Mouse (Mus musculus) frontal cortex, postnatal 36 days (tissue): ENCODE results near the gene Ggt5.

Source experiments
- DNase-seq, 2 experiments: peaks; one replicate each; pipeline ENCODE4 v3.0.0; 2022; ENCODE audit warnings: low spot score in 2 of 2

The Ggt5 gene

GRCm38 (mm10) chr10:75625920-75626319 is 36.8 kb downstream of the Ggt5 start:
- no peak for DNase-seq

GRCm38 (mm10) chr10:75626991-75627390 is 37.9 kb downstream of the Ggt5 start:
- DNase-seq, result no peak

- no peak for DNase-seq
These were observed 38.4 kb downstream of the Ggt5 start for GRCm38 (mm10) chr10:75627490-75627889.

- DNase-seq, result no peak
These were observed 43.5 kb downstream of the Ggt5 start for GRCm38 (mm10) chr10:75632633-75633032.

- no peak for DNase-seq
These were observed 43.9 kb downstream of the Ggt5 start for GRCm38 (mm10) chr10:75633048-75633447.

- DNase-seq, result no peak
These were observed 44.5 kb downstream of the Ggt5 start for GRCm38 (mm10) chr10:75633576-75634139.

- no peak for DNase-seq
These were observed 45.5 kb downstream of the Ggt5 start for GRCm38 (mm10) chr10:75634610-75635009.

GRCm38 (mm10) chr10:75635019-75635692 is 46.0 kb downstream of the Ggt5 start:
- DNase-seq, result no peak

GRCm38 (mm10) chr10:75635693-75636055 is 46.5 kb downstream of the Ggt5 start:
- peak; percentile 89 for DNase-seq

GRCm38 (mm10) chr10:75636084-75636786 is 47.1 kb downstream of the Ggt5 start:
- DNase-seq, result no peak

- no peak for DNase-seq
These were observed 48.6 kb downstream of the Ggt5 start for GRCm38 (mm10) chr10:75637711-75638110.

- DNase-seq, result no peak
These were observed 52.6 kb downstream of the Ggt5 start for GRCm38 (mm10) chr10:75641721-75642222.

GRCm38 (mm10) chr10:75642436-75642835 is 53.3 kb downstream of the Ggt5 start:
- no peak for DNase-seq

- DNase-seq, result no peak
These were observed 53.8 kb downstream of the Ggt5 start for GRCm38 (mm10) chr10:75642891-75643290.

GRCm38 (mm10) chr10:75643741-75644343 is 54.7 kb downstream of the Ggt5 start, which contains the start of gene Susd2:
Gene Susd2 (minus strand): TSS chr10:75644008.
- DNase-seq, result no peak

GRCm38 (mm10) chr10:75645616-75646015 is 56.5 kb downstream of the Ggt5 start:
- no peak for DNase-seq

- no peak for DNase-seq
These were observed 57.3 kb downstream of the Ggt5 start for GRCm38 (mm10) chr10:75646406-75646805.

- peak in 1 of 2 experiments; percentile 50 for DNase-seq
These were observed 58.2 kb downstream of the Ggt5 start for GRCm38 (mm10) chr10:75647362-75647761.

- no peak for DNase-seq
These were observed 59.0 kb downstream of the Ggt5 start for GRCm38 (mm10) chr10:75648091-75648490.

- no peak for DNase-seq
These were observed 59.9 kb downstream of the Ggt5 start for GRCm38 (mm10) chr10:75649001-75649400.

GRCm38 (mm10) chr10:75649406-75649995 is 60.4 kb downstream of the Ggt5 start:
- DNase-seq, result no peak

- peak in 1 of 2 experiments; percentile 54 for DNase-seq
These were observed 61.3 kb downstream of the Ggt5 start for GRCm38 (mm10) chr10:75650306-75650902.
